Mouse (Mus musculus): ENCODE measurements around the gene Reck. TPM values are rescaled to one million over a fixed set of nuclear protein-coding genes. Genes with fewer than 3 reads are reported as not detected.

The Reck gene
- polyA plus RNA-seq, 1 experiment: 2.0 TPM

DNA sequence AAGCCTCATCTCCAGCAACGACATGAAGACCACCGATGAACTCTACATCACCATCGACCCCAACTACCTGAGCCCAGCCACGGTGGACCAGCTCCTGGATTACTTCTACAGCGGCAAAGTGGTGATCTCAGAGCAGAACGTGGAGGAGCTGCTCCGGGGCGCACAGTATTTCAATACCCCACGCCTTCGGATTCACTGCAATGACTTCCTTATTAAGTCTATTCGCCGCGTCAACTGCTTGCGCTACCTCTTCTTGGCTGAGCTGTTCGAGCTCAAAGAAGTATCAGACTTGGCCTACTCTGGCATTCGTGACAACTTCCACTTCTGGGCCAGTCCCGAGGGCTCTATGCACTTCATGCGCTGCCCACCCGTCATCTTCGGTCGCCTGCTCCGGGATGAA lies 108.4 kb downstream of the Reck start:
- no peak overlapping the region for H3K27ac ChIP-seq (replicated peaks; ENCODE audit: low read depth, low read length)
- H3K4me3 ChIP-seq (ENCODE audit: insufficient read depth, low read depth, low read length): no peak overlapping the region
- H3K4me1 ChIP-seq (ENCODE audit: control insufficient read depth, insufficient read depth, insufficient read length, low read length): peaks cover 4% of the 10 kb centered on the region; the same call in 1 of the 2 replicates

DNA sequence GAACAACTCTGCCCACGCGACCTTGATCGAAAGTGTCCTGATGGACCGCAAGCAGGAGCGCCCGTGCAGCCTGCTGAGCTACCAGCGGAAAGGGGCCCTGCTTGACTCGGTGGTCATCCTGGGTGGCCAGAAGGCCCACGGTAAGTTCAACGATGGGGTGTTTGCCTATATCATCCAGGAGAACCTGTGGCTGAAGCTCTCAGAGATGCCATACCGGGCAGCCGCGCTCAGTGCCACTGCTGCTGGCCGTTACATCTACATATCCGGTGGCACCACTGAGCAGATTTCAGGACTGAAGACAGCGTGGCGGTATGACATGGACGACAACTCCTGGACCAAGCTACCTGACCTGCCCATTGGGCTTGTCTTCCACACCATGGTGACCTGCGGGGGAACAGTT lies 109.0 kb downstream of the Reck start:
- H3K4me1 ChIP-seq (ENCODE audit: control insufficient read depth, insufficient read depth, insufficient read length, low read length): no peaks in the 10 kb centered on the region
- H3K27ac ChIP-seq (replicated peaks; ENCODE audit: low read depth, low read length): no peak overlapping the region
- no peak overlapping the region for H3K4me3 ChIP-seq (ENCODE audit: insufficient read depth, low read depth, low read length)

DNA sequence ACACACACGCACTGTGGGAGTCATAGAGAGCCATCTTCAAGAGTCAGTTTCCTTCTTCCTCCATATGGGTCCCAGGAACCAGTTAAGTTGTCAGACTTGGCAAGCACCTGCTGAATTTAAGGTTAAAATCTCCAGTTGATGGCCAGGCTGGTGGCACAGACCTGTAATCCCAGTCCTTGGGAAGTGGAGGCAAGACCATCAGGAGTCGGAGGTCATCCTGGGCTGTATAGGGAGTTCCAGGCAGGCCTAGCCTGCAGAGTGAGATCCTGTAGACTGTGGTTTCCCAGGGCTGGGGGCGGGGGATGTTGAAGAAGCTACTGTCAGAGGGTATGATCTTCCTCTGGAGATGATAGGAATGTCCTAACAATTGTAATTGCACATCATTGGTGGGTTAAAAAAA lies 113.6 kb downstream of the Reck start:
- no peak overlapping the region for H3K27ac ChIP-seq (replicated peaks; ENCODE audit: low read depth, low read length)
- no peaks in the 10 kb centered on the region for H3K4me1 ChIP-seq (ENCODE audit: control insufficient read depth, insufficient read depth, insufficient read length, low read length)
- no peak overlapping the region for H3K4me3 ChIP-seq (ENCODE audit: insufficient read depth, low read depth, low read length)

DNA sequence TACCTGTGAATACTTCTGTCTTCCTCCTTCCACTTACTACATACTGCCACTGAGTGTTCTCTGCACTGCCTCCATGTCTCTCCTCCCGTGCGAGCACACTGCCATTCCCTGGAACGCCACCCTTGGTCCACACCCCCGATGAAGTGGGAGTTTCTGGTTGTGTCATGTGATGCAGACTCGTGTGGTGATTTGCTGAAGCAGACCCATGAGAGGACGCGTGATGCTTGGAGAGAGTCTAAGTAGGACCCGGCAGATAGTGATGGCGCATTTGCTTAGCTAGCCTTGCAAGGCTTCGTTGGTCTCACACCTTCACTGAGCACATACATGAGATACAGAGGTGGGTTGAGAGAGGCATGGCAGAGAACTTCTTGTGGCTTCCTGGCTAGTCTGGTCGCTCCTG lies 117.7 kb downstream of the Reck start:
- peaks cover 5% of the 10 kb centered on the region; the same call in 1 of the 2 replicates for H3K4me1 ChIP-seq (ENCODE audit: control insufficient read depth, insufficient read depth, insufficient read length, low read length)
- H3K4me3 ChIP-seq (ENCODE audit: insufficient read depth, low read depth, low read length): no peak overlapping the region
- H3K27ac ChIP-seq (replicated peaks; ENCODE audit: low read depth, low read length): no peak overlapping the region

DNA sequence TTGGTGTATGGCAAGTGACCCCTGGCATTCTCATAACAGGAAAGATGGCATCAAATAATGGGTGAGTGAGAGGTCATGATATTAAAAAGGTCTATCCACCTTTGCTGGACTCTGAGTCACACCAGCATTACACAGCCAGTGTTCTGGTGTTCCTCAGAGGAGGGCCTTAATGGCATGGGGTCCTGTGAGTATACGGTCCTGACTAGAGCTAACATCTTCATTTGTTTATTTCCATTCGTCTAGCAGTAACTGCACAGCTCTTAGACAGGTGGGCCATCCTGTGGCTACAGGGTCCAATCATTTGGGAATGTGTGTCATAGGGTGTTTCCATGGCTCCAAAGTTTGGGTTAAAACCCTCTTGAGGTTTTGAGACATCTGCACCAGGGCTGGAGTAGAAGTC lies 119.0 kb downstream of the Reck start:
- H3K4me1 ChIP-seq (ENCODE audit: control insufficient read depth, insufficient read depth, insufficient read length, low read length): peaks cover 5% of the 10 kb centered on the region; the same call in 1 of the 2 replicates
- no peak overlapping the region for H3K4me3 ChIP-seq (ENCODE audit: insufficient read depth, low read depth, low read length)
- no peak overlapping the region for H3K27ac ChIP-seq (replicated peaks; ENCODE audit: low read depth, low read length)

Other genes with a start within 250 kb of the Reck start
- 10.8 and 16.4 TPM in 2 replicates for gene Npr2, start 243.6 kb upstream of the Reck start, polyA plus RNA-seq (2012; ENCODE audit: insufficient read depth, insufficient read length, missing spikeins)
- gene Spag8, start 221.9 kb upstream of the Reck start, polyA plus RNA-seq (2012; ENCODE audit: insufficient read depth, insufficient read length, missing spikeins): not detected in 2 replicates
- 269 and 348 TPM in 2 replicates for gene Hint2, start 219.1 kb upstream of the Reck start, polyA plus RNA-seq (2012; ENCODE audit: insufficient read depth, insufficient read length, missing spikeins)
- gene Tmem8b, start 206.6 kb upstream of the Reck start, polyA plus RNA-seq (2012; ENCODE audit: insufficient read depth, insufficient read length, missing spikeins): 4.2 and 9.1 TPM in 2 replicates
- 0.36 TPM in 1 of 2 replicates, not detected in the other for gene Fam221b, start 206.4 kb upstream of the Reck start, polyA plus RNA-seq (2012; ENCODE audit: insufficient read depth, insufficient read length, missing spikeins)
- gene Olfr70, start 174.7 kb upstream of the Reck start, polyA plus RNA-seq (2012; ENCODE audit: insufficient read depth, insufficient read length, missing spikeins): not detected in 2 replicates
- gene Olfr71, start 165.3 kb upstream of the Reck start, polyA plus RNA-seq (2012; ENCODE audit: insufficient read depth, insufficient read length, missing spikeins): not detected in 2 replicates
- gene Hrct1, start 148.3 kb upstream of the Reck start, polyA plus RNA-seq (2012; ENCODE audit: insufficient read depth, insufficient read length, missing spikeins): 4.7 and 5.0 TPM in 2 replicates
- 1.9 and 2.8 TPM in 2 replicates for gene Spaar, start 145.5 kb upstream of the Reck start, polyA plus RNA-seq (2012; ENCODE audit: insufficient read depth, insufficient read length, missing spikeins)
- gene Olfr159, start 104.5 kb upstream of the Reck start, polyA plus RNA-seq (2012; ENCODE audit: insufficient read depth, insufficient read length, missing spikeins): not detected in 2 replicates
- gene Olfr156, start 51.6 kb upstream of the Reck start, polyA plus RNA-seq (2012; ENCODE audit: insufficient read depth, insufficient read length, missing spikeins): not detected in 2 replicates
- not detected in 2 replicates for gene Olfr157, start 35.3 kb upstream of the Reck start, polyA plus RNA-seq (2012; ENCODE audit: insufficient read depth, insufficient read length, missing spikeins)
- gene Olfr155, start 24.0 kb upstream of the Reck start, polyA plus RNA-seq (2012; ENCODE audit: insufficient read depth, insufficient read length, missing spikeins): not detected in 2 replicates
- 2.9 and 4.3 TPM in 2 replicates for gene Glipr2, start 81.9 kb downstream of the Reck start, polyA plus RNA-seq (2012; ENCODE audit: insufficient read depth, insufficient read length, missing spikeins)
- gene Ccin, start 108.0 kb downstream of the Reck start, polyA plus RNA-seq (2012; ENCODE audit: insufficient read depth, insufficient read length, missing spikeins): not detected in 2 replicates
- 97.5 and 140 TPM in 2 replicates for gene Clta, start 128.9 kb downstream of the Reck start, polyA plus RNA-seq (2012; ENCODE audit: insufficient read depth, insufficient read length, missing spikeins)
- 17.4 and 17.8 TPM in 2 replicates for gene Gne, start 208.6 kb downstream of the Reck start, polyA plus RNA-seq (2012; ENCODE audit: insufficient read depth, insufficient read length, missing spikeins)